Mouse (Mus musculus): Measurements from ENCODE around the gene Mex3a. TPM values are rescaled to one million over a fixed set of nuclear protein-coding genes. Genes with fewer than 3 reads are reported as not detected.

Gene Mex3a
- polyA plus RNA-seq, 1 experiment from 2014 or later = 7.3 TPM

DNA sequence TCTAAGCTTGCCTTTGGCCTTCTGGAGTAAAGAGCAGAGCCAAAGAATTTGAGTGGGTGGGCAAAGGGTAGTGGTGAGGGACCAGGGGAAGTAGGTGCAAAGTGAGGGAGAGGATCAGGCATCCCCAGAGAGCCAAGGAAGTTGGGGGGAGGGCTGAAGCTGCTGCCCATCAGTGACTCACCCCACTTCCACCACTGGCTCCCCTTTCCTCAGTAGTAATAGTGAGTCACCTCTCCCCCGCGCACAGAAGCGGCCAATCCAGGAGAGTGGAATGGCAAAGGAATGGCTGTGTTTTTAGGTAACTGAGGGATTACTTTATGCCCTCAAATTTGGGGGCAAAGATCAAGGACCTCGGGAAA lies 28.7 kb upstream of the Mex3a start:
- Histone ChIP-seq H3K9me3 (ENCODE audit: control insufficient read depth, low read length) (no peaks in the 10 kb centered on the region), H3K27me3 (replicated peaks; ENCODE audit: control insufficient read depth, insufficient read depth, low read length) (no peaks in the 10 kb centered on the region), H3K9ac (ENCODE audit: low read depth, low read length) (peak overlapping the region; percentile 88; the same call in 1 of the 2 replicates), H3K4me1 (ENCODE audit: control insufficient read depth, insufficient read depth, low read length) (peaks cover 26% of the 10 kb centered on the region), H3K27ac (ENCODE audit: low read length) (peak overlapping the region; percentile 82), H3K4me2 (ENCODE audit: low read depth, low read length) (peak overlapping the region; percentile 93), H3K36me3 (ENCODE audit: control insufficient read depth, insufficient read depth, low read length) (no peaks in the 10 kb centered on the region), H3K4me3 (ENCODE audit: low read length) (peak overlapping the region; percentile 76)
- 26% methylated on average over 4 of the region's 4 CpGs for WGBS
- ATAC-seq = peak; percentile 34

DNA sequence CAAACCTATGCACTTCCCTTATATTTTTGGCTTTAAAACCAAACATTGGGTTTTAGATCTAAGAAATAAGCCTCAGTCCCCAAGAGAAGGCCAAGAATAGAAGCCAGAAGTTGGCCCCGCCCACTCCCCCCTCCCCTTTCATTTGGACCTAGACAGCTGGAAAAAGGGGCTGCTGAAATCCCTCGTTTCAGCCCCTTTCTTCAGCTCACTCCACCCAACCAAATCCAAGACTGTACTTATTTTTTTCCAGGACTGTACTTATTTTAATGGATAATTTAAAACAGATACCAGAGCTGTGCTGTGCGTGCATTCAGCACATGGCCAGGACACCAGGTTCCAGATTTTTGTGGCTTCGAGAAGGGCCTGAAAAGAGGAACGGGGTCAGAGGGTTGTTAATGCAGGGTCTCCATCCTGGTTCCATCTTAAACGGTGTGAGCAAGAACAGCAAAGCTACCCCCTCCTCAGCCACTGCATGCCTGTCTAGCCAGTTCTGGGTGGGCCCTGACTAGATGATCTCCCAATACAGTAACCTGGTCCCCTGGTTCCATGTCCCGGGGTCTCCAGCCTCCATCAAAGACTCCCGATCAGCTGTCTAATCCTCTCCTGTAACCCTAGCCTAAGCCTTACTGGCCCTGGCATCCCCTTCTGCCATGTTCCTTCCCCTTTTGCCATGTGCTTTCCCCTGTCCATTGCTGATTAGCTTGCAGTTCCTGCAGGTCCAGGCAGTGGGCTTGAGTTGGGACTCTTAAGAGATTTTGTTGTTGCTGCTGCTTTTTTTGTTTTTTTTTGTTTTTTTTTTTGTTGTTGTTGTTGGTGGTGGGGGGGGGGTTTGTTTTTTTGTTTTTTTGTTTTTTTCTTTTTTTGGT lies 28.1 kb upstream of the Mex3a start:
- H3K36me3 ChIP-seq (ENCODE audit: control insufficient read depth, insufficient read depth, low read length) = no peaks in the 10 kb centered on the region
- peak overlapping the region; percentile 82 for H3K27ac ChIP-seq (ENCODE audit: low read length)
- no peak for ATAC-seq
- H3K4me1 ChIP-seq (ENCODE audit: control insufficient read depth, insufficient read depth, low read length) = peaks cover 26% of the 10 kb centered on the region
- 49% methylated on average over 8 of the region's 8 CpGs for WGBS
- no peaks in the 10 kb centered on the region for H3K9me3 ChIP-seq (ENCODE audit: control insufficient read depth, low read length)
- no peak overlapping the region for H3K4me2 ChIP-seq (ENCODE audit: low read depth, low read length)
- H3K4me3 ChIP-seq (ENCODE audit: low read length) = no peak overlapping the region
- no peak overlapping the region for H3K9ac ChIP-seq (ENCODE audit: low read depth, low read length)
- H3K27me3 ChIP-seq (replicated peaks; ENCODE audit: control insufficient read depth, insufficient read depth, low read length) = no peaks in the 10 kb centered on the region

GRCm38 (mm10) chr3:88505081-88505480 lies 27.1 kb upstream of the Mex3a start:
- H3K36me3 ChIP-seq (ENCODE audit: control insufficient read depth, insufficient read depth, low read length) = no peaks in the 10 kb centered on the region
- no peak for ATAC-seq

GRCm38 (mm10) chr3:88505765-88506164 lies 26.4 kb upstream of the Mex3a start:
- H3K4me2 ChIP-seq (ENCODE audit: low read depth, low read length) = no peak overlapping the region
- no peaks in the 10 kb centered on the region for H3K36me3 ChIP-seq (ENCODE audit: control insufficient read depth, insufficient read depth, low read length)
- no peak overlapping the region for H3K27ac ChIP-seq (ENCODE audit: low read length)
- H3K9ac ChIP-seq (ENCODE audit: low read depth, low read length) = no peak overlapping the region
- H3K4me3 ChIP-seq (ENCODE audit: low read length) = no peak overlapping the region
- H3K27me3 ChIP-seq (replicated peaks; ENCODE audit: control insufficient read depth, insufficient read depth, low read length) = no peaks in the 10 kb centered on the region
- no peaks in the 10 kb centered on the region for H3K9me3 ChIP-seq (ENCODE audit: control insufficient read depth, low read length)
- ATAC-seq = no peak
- peaks cover 35% of the 10 kb centered on the region for H3K4me1 ChIP-seq (ENCODE audit: control insufficient read depth, insufficient read depth, low read length)
- 49% methylated on average over 7 of the region's 7 CpGs for WGBS

More at GRCm38 (mm10) chr3:88505081-88505480, 27.1 kb upstream of the Mex3a start:
- H3K4me2 ChIP-seq (ENCODE audit: low read depth, low read length) = no peak overlapping the region
- no peaks in the 10 kb centered on the region for H3K9me3 ChIP-seq (ENCODE audit: control insufficient read depth, low read length)
- WGBS = 66% methylated on average over 6 of the region's 6 CpGs
- no peak overlapping the region for H3K4me3 ChIP-seq (ENCODE audit: low read length)
- H3K27ac ChIP-seq (ENCODE audit: low read length) = 0 out of 2 replicates have a peak overlapping the region, but pooled peaks have one; percentile 11
- H3K9ac ChIP-seq (ENCODE audit: low read depth, low read length) = no peak overlapping the region
- peaks cover 33% of the 10 kb centered on the region for H3K4me1 ChIP-seq (ENCODE audit: control insufficient read depth, insufficient read depth, low read length)
- H3K27me3 ChIP-seq (replicated peaks; ENCODE audit: control insufficient read depth, insufficient read depth, low read length) = no peaks in the 10 kb centered on the region

- peak overlapping the region; percentile 70 for H3K4me2 ChIP-seq (ENCODE audit: low read depth, low read length)
- H3K36me3 ChIP-seq (ENCODE audit: control insufficient read depth, insufficient read depth, low read length) = no peaks in the 10 kb centered on the region
- ATAC-seq = peak; percentile 34; the same call in 1 of the 2 replicates
- 66% methylated on average over 3 of the region's 3 CpGs for WGBS
- H3K9me3 ChIP-seq (ENCODE audit: control insufficient read depth, low read length) = no peaks in the 10 kb centered on the region
- H3K4me3 ChIP-seq (ENCODE audit: low read length) = peak overlapping the region; percentile 46
- peak overlapping the region; percentile 69 for H3K9ac ChIP-seq (ENCODE audit: low read depth, low read length)
- peak overlapping the region; percentile 97 for H3K27ac ChIP-seq (ENCODE audit: low read length)
- H3K27me3 ChIP-seq (replicated peaks; ENCODE audit: control insufficient read depth, insufficient read depth, low read length) = no peaks in the 10 kb centered on the region
- peaks cover 49% of the 10 kb centered on the region for H3K4me1 ChIP-seq (ENCODE audit: control insufficient read depth, insufficient read depth, low read length)
These were observed 22.9 kb upstream of the Mex3a start for GRCm38 (mm10) chr3:88509250-88509649.

DNA sequence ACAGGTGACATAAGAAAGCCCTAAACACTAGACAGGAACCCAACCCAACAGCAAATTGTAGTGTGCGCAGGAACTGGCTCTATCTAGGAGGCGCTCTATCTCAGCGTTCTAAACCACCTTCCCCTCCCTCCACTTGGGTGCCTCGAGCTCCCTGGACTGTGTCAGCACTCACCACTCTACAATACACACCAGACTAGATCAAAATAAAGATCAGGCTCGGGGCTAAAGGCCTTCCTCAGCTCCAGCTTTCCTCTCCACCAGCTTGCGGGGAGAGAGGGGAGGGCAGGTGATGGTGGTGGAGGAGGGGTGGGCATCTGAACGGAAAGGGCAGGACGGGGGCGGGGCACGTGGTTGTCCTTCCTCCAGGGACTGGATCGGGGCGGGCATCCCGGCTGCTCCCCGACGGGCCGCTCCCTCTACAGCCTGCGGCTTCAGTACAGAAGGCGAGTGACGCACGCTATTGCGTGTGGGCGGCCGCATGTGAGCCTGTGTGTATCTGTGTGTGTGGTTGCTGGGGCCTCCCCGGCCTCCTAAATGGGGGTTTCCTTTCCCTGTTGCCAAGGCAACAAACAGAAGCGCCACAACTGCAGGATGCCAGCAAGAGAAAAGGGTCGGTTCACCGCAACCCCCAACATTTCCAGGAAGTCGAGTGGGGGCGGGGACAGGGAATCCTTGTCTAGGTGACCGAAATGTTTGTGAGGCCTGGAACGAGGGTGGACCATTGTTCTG lies 22.3 kb upstream of the Mex3a start, which contains the start of gene Lmna:
TSS of gene Lmna (minus strand) at position 265 of the 729 bp plus-strand sequence.
- Histone ChIP-seq H3K27ac (ENCODE audit: low read length) (peak within 1 kb of the TSS; percentile 97), H3K4me3 (ENCODE audit: low read length) (peak within 1 kb of the TSS; percentile 46), H3K9ac (ENCODE audit: low read depth, low read length) (peak within 1 kb of the TSS; percentile 69), H3K9me3 (ENCODE audit: control insufficient read depth, low read length) (no peaks in the 10 kb centered on the region), H3K4me2 (ENCODE audit: low read depth, low read length) (peak within 1 kb of the TSS; percentile 70), H3K4me1 (ENCODE audit: control insufficient read depth, insufficient read depth, low read length) (peaks cover 53% of the 10 kb centered on the region), H3K36me3 (ENCODE audit: control insufficient read depth, insufficient read depth, low read length) (no peaks in the 10 kb centered on the region), H3K27me3 (replicated peaks; ENCODE audit: control insufficient read depth, insufficient read depth, low read length) (no peaks in the 10 kb centered on the region)
- ATAC-seq = peak; percentile 90
- under 1% methylated on average over 31 of the region's 31 CpGs for WGBS

DNA sequence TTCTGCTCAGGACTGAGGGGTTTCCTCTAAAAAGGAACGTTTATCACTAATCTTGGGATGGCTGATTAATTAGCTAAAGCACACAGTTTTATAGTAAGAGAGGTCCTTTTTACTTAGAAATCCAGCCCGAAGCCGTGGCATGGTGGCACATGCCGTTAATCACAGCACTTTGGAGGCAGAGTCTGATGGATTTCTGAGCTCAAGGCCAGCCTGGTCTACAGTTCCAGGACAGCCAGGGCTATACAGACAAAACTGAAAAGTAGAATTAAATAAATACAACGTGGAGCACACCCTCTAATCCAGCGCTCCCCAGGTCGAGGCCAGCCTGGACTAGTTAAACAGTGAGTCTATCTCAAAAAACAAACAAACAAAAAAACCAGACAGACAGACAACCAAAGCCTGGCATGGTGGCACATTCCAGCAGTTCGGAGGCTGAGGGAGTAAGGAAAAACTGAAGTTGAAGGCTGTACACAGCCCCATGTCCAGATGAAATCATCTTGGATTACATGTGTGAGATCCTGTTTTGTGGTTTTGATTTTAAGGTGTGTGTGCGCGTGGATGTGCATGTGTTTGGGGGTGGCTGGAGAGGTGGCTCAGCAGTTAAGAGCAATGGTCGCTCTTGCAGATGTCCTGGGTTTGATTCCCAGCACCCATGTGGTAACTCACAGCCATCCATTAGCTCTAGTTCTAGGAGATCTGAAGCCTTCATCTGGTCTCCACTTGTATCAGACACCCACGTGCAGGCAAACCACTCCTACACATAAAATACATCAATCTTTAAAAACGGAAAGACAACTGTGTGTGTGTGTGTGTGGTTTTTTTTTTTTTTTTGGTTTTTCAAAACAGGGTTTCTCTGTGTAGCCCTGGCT lies 21.5 kb upstream of the Mex3a start:
- no peaks in the 10 kb centered on the region for H3K9me3 ChIP-seq (ENCODE audit: control insufficient read depth, low read length)
- H3K9ac ChIP-seq (ENCODE audit: low read depth, low read length) = peak overlapping the region; percentile 69
- no peaks in the 10 kb centered on the region for H3K36me3 ChIP-seq (ENCODE audit: control insufficient read depth, insufficient read depth, low read length)
- no peaks in the 10 kb centered on the region for H3K27me3 ChIP-seq (replicated peaks; ENCODE audit: control insufficient read depth, insufficient read depth, low read length)
- peak overlapping the region; percentile 70 for H3K4me2 ChIP-seq (ENCODE audit: low read depth, low read length)
- no peak for ATAC-seq
- 47% methylated on average over 13 of the region's 13 CpGs for WGBS
- peak overlapping the region; percentile 46 for H3K4me3 ChIP-seq (ENCODE audit: low read length)
- H3K27ac ChIP-seq (ENCODE audit: low read length) = peak overlapping the region; percentile 97
- H3K4me1 ChIP-seq (ENCODE audit: control insufficient read depth, insufficient read depth, low read length) = peaks cover 50% of the 10 kb centered on the region

DNA sequence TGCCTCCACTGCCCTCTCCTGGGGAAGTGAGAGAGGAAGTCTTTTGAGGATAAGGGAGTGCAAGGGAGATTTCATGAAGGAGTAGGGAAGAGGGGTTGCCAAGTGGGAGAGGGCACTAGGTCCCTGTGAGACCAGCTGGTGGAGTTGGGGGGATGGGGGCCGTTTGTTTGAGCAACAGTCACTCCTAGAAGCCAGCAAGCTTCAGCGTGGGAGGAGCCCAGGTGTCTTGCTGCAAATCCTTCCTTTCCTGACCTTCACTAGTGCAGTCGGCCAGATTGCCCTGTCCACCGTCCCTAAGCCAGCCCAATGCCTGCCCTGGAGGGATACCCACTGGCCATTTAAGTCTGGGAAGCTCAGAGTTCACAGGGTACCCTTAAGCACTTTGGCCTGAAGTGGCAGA lies 20.6 kb upstream of the Mex3a start:
- no peaks in the 10 kb centered on the region for H3K9me3 ChIP-seq (ENCODE audit: control insufficient read depth, low read length)
- no peak overlapping the region for H3K4me2 ChIP-seq (ENCODE audit: low read depth, low read length)
- no peaks in the 10 kb centered on the region for H3K27me3 ChIP-seq (replicated peaks; ENCODE audit: control insufficient read depth, insufficient read depth, low read length)
- H3K27ac ChIP-seq (ENCODE audit: low read length) = no peak overlapping the region
- no peak overlapping the region for H3K4me3 ChIP-seq (ENCODE audit: low read length)
- H3K4me1 ChIP-seq (ENCODE audit: control insufficient read depth, insufficient read depth, low read length) = peaks cover 48% of the 10 kb centered on the region
- WGBS = 42% methylated on average over 4 of the region's 4 CpGs
- peak overlapping the region; percentile 41 for H3K9ac ChIP-seq (ENCODE audit: low read depth, low read length)
- no peak for ATAC-seq
- no peaks in the 10 kb centered on the region for H3K36me3 ChIP-seq (ENCODE audit: control insufficient read depth, insufficient read depth, low read length)
